Mouse (Mus musculus) gastrocnemius, postnatal 14 days (tissue): ENCODE measurements around the gene Ptprg. TPM values are rescaled to one million over a fixed set of nuclear protein-coding genes. Genes with fewer than 3 reads are reported as not detected.

ENCODE experiments used
- total RNA-seq, 2 experiments: library from RNA; stranded (reverse); gene quantifications; 2 replicates each; pipeline ENCODE4 v1.2.3; 2021

Gene Ptprg
- total RNA-seq, 2 experiments from 2014 or later = 31.2 to 34.5 TPM

Other genes with a start within 250 kb of the Ptprg start
- 1 to 10 TPM; 3.1 to 3.4 TPM for gene Gm3839, start 196.8 kb upstream of the Ptprg start, total RNA-seq